Mouse (Mus musculus) bone marrow, adult 2 months (tissue): ENCODE measurements at regions not wholly inside any gene's neighbourhood (a gene's known extent, or its start where the extent isn't known, plus 50 kb on each side); places are given as distances from the start of the nearest gene placed in this dataset.

ENCODE experiments used
- H3K27ac ChIP-seq: fragments of 200-500 bp; 2 replicates; pipeline ENCODE4 v1.5.1; 2012; ENCODE audit warnings: low read depth, mild to moderate bottlenecking, control low read depth, inconsistent platforms, low read length; ENCODE audit not compliant: control insufficient read depth, poor library complexity, insufficient read depth
- H3K4me1 ChIP-seq: fragments of 200-500 bp; 2 replicates; pipeline ENCODE4 v1.6.1; 2011; ENCODE audit warnings: low read length; ENCODE audit not compliant: control insufficient read depth, insufficient read depth
- H3K4me3 ChIP-seq: fragments of 200-500 bp; replicated peaks from 2 replicates; pipeline ENCODE3; 2011; ENCODE audit warnings: mild to moderate bottlenecking, low read depth, low read length, control low read depth; ENCODE audit not compliant: control insufficient read depth
- CTCF ChIP-seq: fragments of 200-500 bp; IDR thresholded peaks from 2 replicates; pipeline ENCODE4 v1.5.1; 2011; ENCODE audit warnings: low read length, control low read depth; ENCODE audit not compliant: control insufficient read depth, insufficient read depth
- POLR2A ChIP-seq: fragments of 200-500 bp; IDR thresholded peaks from 2 replicates; pipeline ENCODE4 v1.6.1; 2011; ENCODE audit warnings: low read depth, mild to moderate bottlenecking, control low read depth, low read length, borderline replicate concordance; ENCODE audit not compliant: control insufficient read depth
- WGBS: fragments of 180-500 bp; shearing (Covaris S2); methylation state at CpG from one replicate; pipeline ENCODE4 v1.1.7; 2018; 5-methylcytosine and 5-hydroxymethylcytosine counted together

DNA sequence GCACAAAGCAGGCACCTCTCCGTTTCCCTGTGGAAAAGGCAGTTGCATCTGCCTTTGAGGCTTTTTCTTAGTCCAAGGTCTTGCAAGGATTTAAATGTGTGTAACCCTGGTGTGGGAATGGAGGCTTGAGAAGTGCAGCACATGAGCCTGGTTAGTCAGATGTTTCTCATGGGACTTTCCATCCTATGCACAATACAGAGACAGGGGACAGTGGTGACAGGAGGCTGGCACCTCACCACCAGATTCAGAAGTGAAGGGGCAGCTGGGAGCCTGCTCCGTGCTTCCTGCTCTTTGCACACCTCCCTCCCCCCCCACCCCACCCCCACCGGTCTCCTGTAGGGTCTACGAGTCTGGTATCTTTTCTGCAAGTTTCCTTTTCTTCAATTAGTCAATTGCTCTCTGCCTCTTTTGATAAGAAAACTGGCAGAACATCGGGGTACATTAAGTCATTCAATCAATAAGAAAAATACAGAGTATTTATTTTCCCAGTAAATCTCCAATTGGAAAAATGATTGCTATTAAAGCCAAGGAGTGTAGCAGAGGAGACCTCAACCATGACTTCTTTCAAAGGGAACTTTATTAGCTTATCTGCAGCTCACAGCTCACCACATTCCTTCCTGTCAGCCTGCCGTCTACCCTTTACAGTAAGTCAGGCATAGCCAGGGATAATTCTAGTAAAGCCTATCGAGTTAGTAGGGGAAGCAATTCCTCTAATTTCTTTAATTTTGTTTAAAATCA, 68.1 kb upstream of the Dph5 start:
- H3K27ac ChIP-seq = no peak overlapping the region
- TF ChIP-seq POLR2A (no peak), CTCF (no peak)
- no peak overlapping the region for H3K4me3 ChIP-seq
- WGBS = 7% methylated on average over 7 of the region's 7 CpGs
- H3K4me1 ChIP-seq = peaks cover 8% of the 10 kb centered on the region; the same call in 1 of the 2 replicates

DNA sequence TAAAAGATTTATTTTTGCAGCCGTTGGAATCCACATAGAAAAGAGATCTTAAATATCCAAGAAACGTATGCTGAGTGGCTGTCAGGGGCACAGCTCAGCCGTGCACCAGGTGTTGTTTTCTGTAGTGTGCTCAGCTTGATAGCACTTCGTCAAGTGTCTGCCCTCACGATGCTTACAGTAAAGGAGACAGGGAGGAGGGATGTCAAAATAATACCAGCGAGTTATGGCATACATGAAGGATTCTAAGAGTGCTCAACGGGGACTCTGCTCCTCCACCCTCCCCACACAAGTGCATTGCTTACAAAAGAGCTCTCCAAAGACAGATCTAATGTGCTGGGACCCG, 67.5 kb upstream of the Dph5 start:
- no peak overlapping the region for H3K27ac ChIP-seq
- 7% methylated on average over 8 of the region's 8 CpGs for WGBS
- TF ChIP-seq CTCF = no peak
- peaks cover 8% of the 10 kb centered on the region; the same call in 1 of the 2 replicates for H3K4me1 ChIP-seq
- H3K4me3 ChIP-seq = no peak overlapping the region

DNA sequence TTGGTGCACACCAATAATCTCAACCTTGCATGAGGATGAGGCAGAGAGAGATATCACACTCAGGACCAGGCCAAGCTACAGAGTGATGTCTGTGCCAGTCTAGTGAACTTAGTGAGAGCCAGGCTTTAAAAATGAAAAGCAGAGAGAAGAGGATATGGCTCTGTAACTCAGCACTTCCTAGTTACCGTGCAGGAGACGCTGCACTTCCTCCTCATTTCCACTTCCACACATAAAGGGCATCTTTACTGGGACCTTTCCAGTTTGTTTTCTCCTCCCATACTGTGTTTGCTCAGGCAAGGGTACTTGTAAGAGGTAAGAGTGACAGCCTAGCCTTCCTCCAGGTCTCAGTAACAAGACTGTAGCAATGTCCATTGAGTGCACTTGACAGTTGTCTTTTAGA, 66.0 kb upstream of the Dph5 start:
- TF ChIP-seq CTCF (no peak), POLR2A (no peak)
- Histone ChIP-seq H3K4me1 (peaks cover 7% of the 10 kb centered on the region; the same call in 1 of the 2 replicates), H3K27ac (no peak overlapping the region), H3K4me3 (no peak overlapping the region)
- WGBS = 18% methylated on average over 2 of the region's 2 CpGs

DNA sequence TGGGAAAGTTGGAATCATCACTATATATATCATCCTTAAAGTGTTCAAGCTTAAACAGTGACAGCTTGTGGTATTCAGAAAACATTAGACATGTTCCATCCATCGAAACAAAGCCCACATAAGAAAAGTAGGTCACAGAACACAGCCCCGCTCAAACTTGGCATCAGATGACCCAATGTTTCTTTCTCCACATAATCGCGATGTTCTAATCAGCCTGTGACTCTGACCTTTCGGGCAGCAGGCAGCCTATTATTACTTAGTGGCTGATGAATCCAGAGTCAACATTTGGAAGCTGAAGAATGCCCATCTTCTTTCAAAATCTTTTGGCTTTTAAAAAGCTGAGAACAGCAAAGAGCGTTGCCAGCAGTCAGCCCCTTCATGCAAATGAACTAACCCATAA, 65.1 kb upstream of the Dph5 start:
- no peak overlapping the region for H3K27ac ChIP-seq
- peaks cover 7% of the 10 kb centered on the region; the same call in 1 of the 2 replicates for H3K4me1 ChIP-seq
- WGBS = 83% methylated on average over 6 of the region's 6 CpGs
- no peak overlapping the region for H3K4me3 ChIP-seq
- no peak for TF ChIP-seq CTCF
- no peak for TF ChIP-seq POLR2A

DNA sequence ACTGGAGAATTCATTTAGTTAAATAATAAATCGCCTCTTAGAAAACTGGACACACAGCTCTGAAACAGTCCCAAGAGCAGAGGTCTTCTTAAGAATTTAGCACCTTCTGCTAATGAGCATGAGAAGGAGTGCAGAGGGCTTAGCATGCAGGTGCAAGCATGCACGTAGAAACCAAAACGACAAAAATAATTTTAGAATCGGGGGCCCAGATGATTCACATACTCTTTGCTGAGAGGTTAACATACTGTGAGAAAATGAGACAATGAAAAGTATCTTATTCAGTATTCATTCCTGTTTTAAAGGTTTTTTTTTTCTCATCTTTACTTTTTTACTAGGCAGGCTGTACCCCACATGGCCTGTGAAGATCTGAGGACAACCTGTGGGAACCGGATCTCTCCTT, 63.9 kb upstream of the Dph5 start:
- H3K4me3 ChIP-seq = no peak overlapping the region
- H3K4me1 ChIP-seq = peaks cover 3% of the 10 kb centered on the region; the same call in 1 of the 2 replicates
- H3K27ac ChIP-seq = no peak overlapping the region
- TF ChIP-seq POLR2A = no peak
- no peak for TF ChIP-seq CTCF
- 76% methylated on average over 5 of the region's 5 CpGs for WGBS

DNA sequence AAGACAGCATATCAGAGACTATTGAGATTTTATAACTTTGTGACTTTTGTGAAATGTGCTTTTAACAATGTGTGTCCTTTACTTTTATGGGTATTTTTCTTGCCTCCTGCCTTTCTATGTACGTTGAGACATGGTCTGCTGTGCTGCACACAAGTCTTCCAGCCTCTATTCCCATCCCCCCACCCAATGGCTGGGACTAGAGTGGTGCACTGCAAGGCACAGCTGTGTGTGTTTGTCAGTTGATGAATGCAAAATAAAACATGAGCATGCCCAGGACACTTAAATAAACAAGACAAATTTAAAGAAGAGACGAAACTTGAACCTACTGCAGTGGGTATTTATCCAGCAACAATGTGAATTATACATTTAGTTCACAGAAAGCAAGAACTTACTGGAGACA, 62.8 kb upstream of the Dph5 start:
- Histone ChIP-seq H3K4me1 (peaks cover 2% of the 10 kb centered on the region; the same call in 1 of the 2 replicates), H3K4me3 (no peak overlapping the region), H3K27ac (no peak overlapping the region)
- 80% methylated on average over 2 of the region's 2 CpGs for WGBS
- TF ChIP-seq CTCF (no peak), POLR2A (no peak)

DNA sequence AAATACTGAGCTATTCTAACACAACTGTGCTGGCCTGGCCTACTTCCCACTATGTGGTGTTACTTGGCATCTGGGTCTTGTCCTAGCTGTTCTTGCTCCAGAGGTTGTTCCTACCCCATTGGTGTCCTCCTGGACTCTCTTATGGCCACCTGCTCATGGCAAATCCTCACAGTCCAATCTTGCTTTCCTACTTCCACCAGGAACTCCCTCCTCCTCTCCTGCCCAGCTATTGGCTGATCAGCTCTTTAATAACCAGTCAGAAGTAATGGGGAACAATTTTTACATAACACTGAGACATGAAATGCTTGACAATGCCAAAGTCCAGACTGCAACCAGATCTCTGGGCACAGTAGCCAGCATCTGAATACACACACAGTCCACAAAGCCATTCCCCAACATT, 52.3 kb upstream of the Dph5 start:
- H3K4me1 ChIP-seq = no peaks in the 10 kb centered on the region
- no peak overlapping the region for H3K4me3 ChIP-seq
- no peak overlapping the region for H3K27ac ChIP-seq
- no peak for TF ChIP-seq POLR2A
- no peak for TF ChIP-seq CTCF

DNA sequence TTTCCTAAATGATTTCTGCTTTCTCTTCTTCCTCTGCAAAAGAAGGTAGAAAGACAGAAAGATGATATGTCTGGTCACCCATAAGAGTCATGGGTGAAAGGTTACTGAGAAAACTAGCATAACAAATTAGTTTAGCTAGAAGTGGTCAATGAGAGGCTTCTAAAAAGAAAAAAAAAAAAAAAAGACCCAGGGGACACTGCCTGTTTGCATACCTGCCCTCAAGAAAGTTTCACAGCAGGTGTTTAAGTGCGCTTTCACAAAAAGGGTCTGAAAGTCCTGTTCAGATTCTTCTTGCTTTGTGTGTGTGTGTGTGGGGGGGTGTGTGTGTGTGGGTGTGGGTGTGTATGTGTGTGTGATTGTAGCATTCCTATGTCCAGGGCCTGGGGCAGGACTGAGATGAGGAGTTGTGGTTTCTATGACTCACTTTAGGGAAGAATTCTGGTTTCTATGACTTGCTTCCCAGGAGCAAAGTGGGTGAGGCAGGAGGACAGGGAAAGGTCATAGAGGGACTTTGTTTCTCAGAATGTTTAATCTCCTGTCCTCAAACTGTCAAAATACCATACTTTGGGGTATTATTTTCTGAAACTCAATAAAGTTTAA, 49.9 kb upstream of the Dph5 start:
- no peak overlapping the region for H3K27ac ChIP-seq
- no peak for TF ChIP-seq POLR2A
- no peak for TF ChIP-seq CTCF
- 79% methylated on average over 1 of the region's 1 CpGs for WGBS
- H3K4me1 ChIP-seq = no peaks in the 10 kb centered on the region
- H3K4me3 ChIP-seq = no peak overlapping the region
